Mouse (Mus musculus) heart, postnatal 14 days (tissue): Measurements from ENCODE around the gene Abcc12. TPM values are rescaled to one million over a fixed set of nuclear protein-coding genes. Genes with fewer than 3 reads are reported as not detected.

ENCODE experiments used
- DNase-seq, 2 experiments: peaks; one replicate each; pipeline ENCODE4 v3.0.0; 2021 to 2022
- intact Hi-C: fragments of 180-260 bp; cut with DNase I; formaldehyde crosslinking; loops from one replicate; pipeline ENCODE4 v1.15.1; 2025
- total RNA-seq, 2 experiments: library from RNA; stranded (reverse); gene quantifications; 2 replicates each; pipeline ENCODE4 v1.2.3; 2021

Abcc12 gene
- total RNA-seq, 2 experiments from 2014 or later = 0.10 TPM; not detected in 1

- DNase-seq = peak; percentile 81 to 89
- intact Hi-C loops = loop anchor here (1.0 to 10.0 kb wide), 5 partner anchors 322 to 1130 kb away; partner anchors contain the start of gene Neto2
These were observed 4.6 kb upstream of the Abcc12 start for GRCm38 (mm10) chr8:86585118-86585517.

- intact Hi-C loops = loop anchor here (5.0 to 10.0 kb wide), 4 partner anchors 45 to 1127 kb away; no protein-coding TSS in a partner anchor
- DNase-seq = no peak
These were observed 1.4 kb upstream of the Abcc12 start for GRCm38 (mm10) chr8:86581921-86582331.

GRCm38 (mm10) chr8:86578693-86579092 lies 1.8 kb downstream of the Abcc12 start:
- no peak for DNase-seq
- intact Hi-C loops = no loop called here

- intact Hi-C loops = no loop called here
- DNase-seq = peak; percentile 17 to 33
These were observed 2.4 kb downstream of the Abcc12 start for GRCm38 (mm10) chr8:86578076-86578475.

- DNase-seq = no peak
- intact Hi-C loops = no loop called here
These were observed 2.9 kb downstream of the Abcc12 start for GRCm38 (mm10) chr8:86577547-86577946.

GRCm38 (mm10) chr8:86563674-86564073 lies 16.8 kb downstream of the Abcc12 start:
- no peak for DNase-seq
- intact Hi-C loops = no loop called here

GRCm38 (mm10) chr8:86561737-86562136 lies 18.7 kb downstream of the Abcc12 start:
- intact Hi-C loops = no loop called here
- no peak for DNase-seq

GRCm38 (mm10) chr8:86560688-86561065 lies 19.8 kb downstream of the Abcc12 start:
- DNase-seq = no peak
- intact Hi-C loops = loop anchor here (1.0 kb wide), 1 partner anchor 23 kb away; no protein-coding TSS in a partner anchor

- intact Hi-C loops = loop anchor here (1.0 kb wide), 1 partner anchor 23 kb away; no protein-coding TSS in a partner anchor
- no peak for DNase-seq
These were observed 20.4 kb downstream of the Abcc12 start for GRCm38 (mm10) chr8:86559947-86560687.

GRCm38 (mm10) chr8:86557186-86558045 lies 23.1 kb downstream of the Abcc12 start:
- intact Hi-C loops = no loop called here
- DNase-seq = no peak

- no peak for DNase-seq
- intact Hi-C loops = no loop called here
These were observed 24.9 kb downstream of the Abcc12 start for GRCm38 (mm10) chr8:86555564-86555963.

- intact Hi-C loops = no loop called here
- DNase-seq = no peak
These were observed 26.1 kb downstream of the Abcc12 start for GRCm38 (mm10) chr8:86554220-86554891.

- no peak for DNase-seq
- intact Hi-C loops = no loop called here
These were observed 30.0 kb downstream of the Abcc12 start for GRCm38 (mm10) chr8:86550516-86550915.

GRCm38 (mm10) chr8:86546001-86546400 lies 34.5 kb downstream of the Abcc12 start:
- intact Hi-C loops = no loop called here

GRCm38 (mm10) chr8:86540906-86541305 lies 39.6 kb downstream of the Abcc12 start:
- intact Hi-C loops = no loop called here
- no peak for DNase-seq

More at GRCm38 (mm10) chr8:86546001-86546400, 34.5 kb downstream of the Abcc12 start:
- no peak for DNase-seq

GRCm38 (mm10) chr8:86540376-86540775 lies 40.1 kb downstream of the Abcc12 start:
- intact Hi-C loops = no loop called here
- no peak for DNase-seq

GRCm38 (mm10) chr8:86536663-86536987 lies 43.9 kb downstream of the Abcc12 start:
- intact Hi-C loops = loop anchor here (2.0 to 10.0 kb wide), 3 partner anchors 46 to 932 kb away; partner anchors contain the start of genes Abcc12 and Neto2
- DNase-seq = no peak

- intact Hi-C loops = loop anchor here (2.0 to 10.0 kb wide), 3 partner anchors 46 to 931 kb away; partner anchors contain the start of genes Abcc12 and Neto2
- peak; percentile 63 to 84 for DNase-seq
These were observed 44.5 kb downstream of the Abcc12 start for GRCm38 (mm10) chr8:86535791-86536662.

GRCm38 (mm10) chr8:86535068-86535560 lies 45.4 kb downstream of the Abcc12 start:
- intact Hi-C loops = loop anchor here (5.0 to 10.0 kb wide), 2 partner anchors 47 to 930 kb away; partner anchors contain the start of gene Abcc12

More at GRCm38 (mm10) chr8:86535068-86535560, 45.4 kb downstream of the Abcc12 start:
- peak; percentile 15 to 26 for DNase-seq
